Mouse (Mus musculus) kidney, adult 18-20 months (tissue): ENCODE measurements around the gene Rhod.
"Not testable (repeated sequence)": the region's sequence is repeated elsewhere in the genome, so short reads cannot be mapped to it uniquely, and the experiment has no call there.

Source experiments
- DNase-seq: peaks from one replicate; pipeline ENCODE4 v3.0.0; 2021

Rhod gene

GRCm38 (mm10) chr19:4439161-4439801 is at the start of gene Rhod:
TSS of gene Rhod (minus strand) at chr19:4439432.
- peak; percentile 83 for DNase-seq

- no peak for DNase-seq
These were observed 48.6 kb upstream of the Rhod start for GRCm38 (mm10) chr19:4487877-4488276.

GRCm38 (mm10) chr19:4485006-4485405 is 45.8 kb upstream of the Rhod start:
- no peak for DNase-seq

GRCm38 (mm10) chr19:4482111-4482859 is 43.1 kb upstream of the Rhod start:
- no peak for DNase-seq

- DNase-seq = no peak
These were observed 42.1 kb upstream of the Rhod start for GRCm38 (mm10) chr19:4481326-4481725.

- no peak for DNase-seq
These were observed 40.8 kb upstream of the Rhod start for GRCm38 (mm10) chr19:4480041-4480440.

GRCm38 (mm10) chr19:4478190-4478516 is 38.9 kb upstream of the Rhod start:
- DNase-seq = no peak

GRCm38 (mm10) chr19:4477345-4478189 is 38.3 kb upstream of the Rhod start, which contains the start of gene Syt12:
TSS of gene Syt12 (minus strand) at chr19:4477447.
- DNase-seq = no peak

- peak; percentile 53 for DNase-seq
These were observed 37.5 kb upstream of the Rhod start for GRCm38 (mm10) chr19:4476601-4477257.

- DNase-seq = no peak
These were observed 36.1 kb upstream of the Rhod start for GRCm38 (mm10) chr19:4475224-4475925.

- no peak for DNase-seq
These were observed 35.5 kb upstream of the Rhod start for GRCm38 (mm10) chr19:4474739-4475138.

- no peak for DNase-seq
These were observed 34.3 kb upstream of the Rhod start for GRCm38 (mm10) chr19:4473549-4473948.

- peak; percentile 50 for DNase-seq
These were observed 29.1 kb upstream of the Rhod start for GRCm38 (mm10) chr19:4468363-4468762.

- peak; percentile 20 for DNase-seq
These were observed 25.4 kb upstream of the Rhod start for GRCm38 (mm10) chr19:4464666-4465065.

GRCm38 (mm10) chr19:4461981-4462380 is 22.7 kb upstream of the Rhod start:
- no peak for DNase-seq

- peak; percentile 75 for DNase-seq
These were observed 17.0 kb upstream of the Rhod start for GRCm38 (mm10) chr19:4456227-4456626.

- DNase-seq = no peak
These were observed 16.0 kb upstream of the Rhod start for GRCm38 (mm10) chr19:4455071-4455800.

GRCm38 (mm10) chr19:4454040-4454439 is 14.8 kb upstream of the Rhod start:
- DNase-seq = not testable (repeated sequence)

- no peak for DNase-seq
These were observed 13.3 kb upstream of the Rhod start for GRCm38 (mm10) chr19:4452525-4452924.

GRCm38 (mm10) chr19:4451965-4452364 is 12.7 kb upstream of the Rhod start:
- DNase-seq = no peak

GRCm38 (mm10) chr19:4451098-4451497 is 11.9 kb upstream of the Rhod start:
- no peak for DNase-seq

- no peak for DNase-seq
These were observed 11.4 kb upstream of the Rhod start for GRCm38 (mm10) chr19:4450666-4451065.
